Mouse (Mus musculus): ENCODE data around the gene Gm48551.

Gene Gm48551

DNA sequence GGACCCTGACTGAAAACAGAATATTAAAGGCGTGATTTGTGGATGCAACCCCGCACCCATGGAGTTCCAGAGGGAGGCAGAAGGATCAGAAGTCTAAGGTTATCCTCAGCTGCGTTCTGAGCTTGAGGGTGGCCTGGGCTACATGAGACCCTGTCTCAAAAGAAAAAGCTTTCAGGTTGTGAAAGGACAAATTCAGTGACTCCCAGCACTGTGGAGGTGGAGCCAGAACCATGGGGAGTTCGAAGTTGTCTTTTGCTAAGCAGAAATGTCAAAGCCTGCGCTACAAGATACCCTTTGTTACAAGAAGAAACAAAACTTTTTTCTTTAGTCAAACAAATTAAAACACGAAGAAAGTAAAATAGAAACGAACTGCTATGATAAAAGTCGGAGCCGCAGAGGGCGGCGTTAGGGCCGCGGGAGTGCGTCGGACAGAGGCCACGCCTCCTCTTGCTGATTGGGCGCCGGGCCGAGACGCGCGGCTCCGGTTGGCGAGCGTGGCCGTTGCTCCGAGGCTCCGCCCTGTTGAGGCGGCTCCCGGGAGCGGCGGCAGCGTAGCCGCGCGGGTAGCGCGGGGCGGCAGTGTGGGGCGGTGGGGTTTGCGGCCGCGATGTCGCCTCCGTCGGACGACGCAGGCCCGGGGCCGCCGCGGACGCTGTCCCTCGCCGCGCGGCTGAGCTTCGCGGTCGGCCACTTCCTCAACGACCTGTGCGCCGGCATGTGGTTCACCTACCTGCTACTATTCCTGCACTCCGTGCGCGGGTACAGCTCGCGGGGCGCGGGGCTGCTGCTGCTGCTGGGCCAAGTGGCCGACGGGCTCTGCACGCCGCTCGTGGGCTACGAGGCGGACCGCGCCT is 27.0 kb upstream of the Gm48551 start, which contains the start of gene Mfsd12:
Mfsd12 (plus strand) TSS at position 501 of the 854 bp plus-strand sequence.
- peak; percentile 89 to 90 for DNase-seq (ENCODE audit: low spot score in 2 of 2)

DNA sequence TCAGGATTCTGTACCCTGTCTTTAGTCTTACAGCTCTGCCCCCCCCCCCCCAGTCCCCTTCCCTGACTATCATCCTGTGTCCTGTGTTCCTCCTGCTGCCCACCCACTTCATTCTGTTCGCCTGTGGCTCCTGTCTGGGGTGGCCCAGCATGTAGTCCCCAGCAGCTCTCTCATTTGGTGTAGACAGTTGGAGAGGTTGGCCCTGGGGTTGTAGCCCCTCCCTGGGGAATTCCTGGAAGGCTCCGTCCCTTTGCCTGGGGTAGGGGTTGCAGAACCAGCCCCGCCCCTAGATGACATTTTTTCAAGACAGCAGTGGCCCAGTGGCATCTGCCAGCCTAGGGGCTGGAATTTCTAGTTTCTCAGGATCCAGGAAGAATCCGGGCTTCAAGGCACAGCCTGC is 26.1 kb upstream of the Gm48551 start:
- no peak for DNase-seq (ENCODE audit: low spot score in 2 of 2)

DNA sequence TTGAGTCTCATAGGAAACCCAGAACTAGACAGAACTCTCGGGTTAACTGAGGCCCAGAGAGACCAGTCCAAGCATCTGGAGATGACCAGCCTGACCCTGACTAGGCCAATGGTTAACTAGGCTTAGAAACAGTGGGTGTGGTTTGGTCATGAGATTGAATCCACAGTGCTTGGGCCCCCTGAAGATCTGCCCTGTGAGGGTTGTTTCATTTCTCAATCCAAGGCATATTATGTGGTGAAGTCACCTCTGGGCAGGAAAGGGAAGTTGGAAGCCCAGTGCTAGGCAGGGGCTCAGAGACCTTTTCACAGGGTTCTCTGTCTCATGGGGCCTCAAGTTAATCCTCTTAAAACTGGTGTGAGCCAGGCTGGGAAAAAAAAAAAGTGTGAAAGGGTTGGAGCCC is 25.4 kb upstream of the Gm48551 start:
- DNase-seq (ENCODE audit: low spot score in 2 of 2): no peak

DNA sequence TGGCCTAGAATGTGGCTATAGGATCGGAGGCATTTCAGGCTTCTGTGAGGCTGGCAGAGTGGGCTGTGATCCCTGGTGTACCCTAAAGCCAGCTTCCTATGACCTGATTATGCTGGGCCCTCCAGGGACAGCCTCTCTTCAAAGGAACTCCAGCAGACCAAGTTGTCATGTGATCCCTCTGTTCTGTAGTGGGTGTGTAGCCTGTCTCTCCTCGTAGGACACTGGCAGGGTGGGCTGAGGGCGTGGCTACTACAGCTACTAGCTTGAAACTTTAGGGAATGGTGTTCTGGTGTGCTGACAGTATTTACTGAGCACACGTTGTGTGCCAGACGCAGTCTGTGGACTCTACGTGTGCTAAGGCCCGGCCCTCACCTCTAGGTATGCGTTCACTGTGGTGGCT is 23.5 kb upstream of the Gm48551 start:
- no peak for DNase-seq (ENCODE audit: low spot score in 2 of 2)

DNA sequence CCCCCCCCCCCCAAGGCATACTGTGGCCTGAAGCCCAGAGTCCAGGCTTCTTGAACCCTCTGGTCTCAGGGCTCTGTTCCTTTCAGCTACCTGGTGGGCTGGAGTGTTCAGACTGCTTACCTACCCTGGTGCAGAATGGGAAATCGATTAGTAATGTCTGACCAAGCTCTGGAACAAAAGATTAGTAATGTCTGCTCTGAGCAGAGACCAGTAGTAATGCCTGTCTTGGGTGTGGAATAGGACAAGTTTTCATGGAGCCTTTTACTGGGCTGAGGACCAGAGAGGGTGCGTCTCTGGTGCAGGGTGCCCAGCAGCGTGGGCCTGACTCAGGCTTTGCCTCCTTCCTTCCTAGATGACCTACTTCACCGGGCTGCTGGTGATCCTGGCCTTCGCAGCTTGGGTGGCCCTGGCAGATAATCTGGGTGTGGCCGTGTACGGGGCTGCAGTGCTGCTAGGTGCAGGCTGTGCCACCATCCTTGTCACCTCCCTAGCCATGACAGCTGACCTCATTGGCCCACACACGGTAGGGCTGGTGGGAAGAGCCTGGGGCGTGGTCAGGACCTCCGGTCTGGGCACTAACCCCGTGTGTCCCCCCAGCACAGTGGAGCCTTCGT is 21.8 kb upstream of the Gm48551 start:
- no peak for DNase-seq (ENCODE audit: low spot score in 2 of 2)

DNA sequence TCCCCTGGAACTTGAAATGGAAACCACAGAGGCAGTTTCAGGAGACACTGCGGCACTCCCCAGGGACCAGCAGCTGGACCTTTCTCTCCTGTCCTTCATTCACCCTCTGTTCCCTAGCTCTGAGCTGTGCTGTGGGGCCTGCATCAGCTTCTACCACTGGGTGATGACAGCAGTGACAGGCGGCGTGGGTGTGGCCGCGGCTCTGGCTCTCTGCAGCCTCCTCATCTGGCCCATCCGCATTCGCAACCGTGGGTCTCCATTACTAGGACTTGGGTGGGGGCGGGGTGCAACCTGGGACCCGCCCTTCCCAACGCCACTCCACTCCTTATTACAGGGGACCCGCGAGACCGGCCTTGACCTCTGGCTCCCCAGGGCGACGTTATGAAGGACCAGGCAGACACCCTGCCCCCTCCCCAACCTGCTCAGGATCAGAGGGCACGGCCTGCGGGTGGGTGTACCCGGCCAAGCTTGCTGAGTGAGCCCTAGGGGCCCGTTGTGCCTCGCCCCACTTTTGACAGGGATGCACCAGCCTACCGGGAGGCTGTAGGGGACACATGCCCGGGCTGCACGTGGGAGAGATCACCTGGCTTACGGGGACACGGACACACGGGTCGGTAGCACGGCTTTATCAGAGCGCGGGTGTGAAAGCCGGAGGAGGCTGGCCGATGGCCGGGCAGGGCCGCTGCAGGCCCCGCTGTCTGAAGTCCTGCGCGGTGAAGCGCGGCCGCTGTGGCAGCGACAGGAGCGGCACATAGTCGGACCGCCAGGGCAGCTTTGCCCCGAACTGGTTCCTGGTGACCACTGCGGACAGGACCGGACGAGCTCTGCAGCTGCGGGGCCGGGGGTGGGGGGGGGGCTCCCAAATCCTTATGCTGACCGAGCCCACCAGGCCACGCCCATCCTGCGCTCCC is 20.6 kb upstream of the Gm48551 start:
- no peak for DNase-seq (ENCODE audit: low spot score in 2 of 2)

DNA sequence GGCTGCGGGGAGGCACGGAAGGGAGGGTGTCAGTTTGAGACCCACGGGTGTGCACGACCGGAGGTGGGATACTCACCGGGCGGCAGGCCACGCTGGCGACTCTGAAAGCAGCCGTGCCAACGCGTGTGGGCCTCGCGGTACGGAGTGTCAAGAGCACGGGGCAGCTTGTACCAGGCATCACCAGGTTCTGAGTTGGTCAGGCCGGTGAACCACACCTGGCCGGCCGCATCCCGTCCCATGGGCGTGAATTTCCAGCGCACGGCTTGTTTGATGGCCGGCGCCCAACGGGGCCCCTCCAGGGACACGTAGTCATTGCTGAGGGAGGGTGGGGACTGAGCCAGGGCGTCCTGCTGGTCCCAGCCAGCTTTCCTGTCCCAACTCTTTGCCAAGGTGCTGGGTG is 19.6 kb upstream of the Gm48551 start:
- DNase-seq (ENCODE audit: low spot score in 2 of 2): no peak

DNA sequence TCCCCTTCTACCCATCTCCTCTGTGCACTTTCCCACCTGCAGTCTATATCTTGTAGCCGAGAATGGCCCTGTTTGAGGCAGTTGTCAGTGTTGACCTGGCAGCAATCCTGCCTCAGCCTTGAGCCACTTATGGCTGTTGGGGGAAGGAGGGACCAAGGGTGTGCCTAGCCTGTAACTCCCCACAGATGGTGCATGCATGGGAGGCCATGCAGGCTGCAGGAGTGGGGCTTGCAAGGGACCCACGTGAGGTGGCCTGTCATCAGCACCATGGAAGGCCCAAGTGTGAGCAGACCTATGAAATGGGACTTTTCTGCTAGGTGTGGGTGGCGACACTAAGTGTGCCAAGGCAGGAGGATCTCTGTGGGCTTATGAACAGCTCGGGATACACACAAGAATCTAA is 19.2 kb upstream of the Gm48551 start:
- DNase-seq (ENCODE audit: low spot score in 2 of 2): no peak

DNA sequence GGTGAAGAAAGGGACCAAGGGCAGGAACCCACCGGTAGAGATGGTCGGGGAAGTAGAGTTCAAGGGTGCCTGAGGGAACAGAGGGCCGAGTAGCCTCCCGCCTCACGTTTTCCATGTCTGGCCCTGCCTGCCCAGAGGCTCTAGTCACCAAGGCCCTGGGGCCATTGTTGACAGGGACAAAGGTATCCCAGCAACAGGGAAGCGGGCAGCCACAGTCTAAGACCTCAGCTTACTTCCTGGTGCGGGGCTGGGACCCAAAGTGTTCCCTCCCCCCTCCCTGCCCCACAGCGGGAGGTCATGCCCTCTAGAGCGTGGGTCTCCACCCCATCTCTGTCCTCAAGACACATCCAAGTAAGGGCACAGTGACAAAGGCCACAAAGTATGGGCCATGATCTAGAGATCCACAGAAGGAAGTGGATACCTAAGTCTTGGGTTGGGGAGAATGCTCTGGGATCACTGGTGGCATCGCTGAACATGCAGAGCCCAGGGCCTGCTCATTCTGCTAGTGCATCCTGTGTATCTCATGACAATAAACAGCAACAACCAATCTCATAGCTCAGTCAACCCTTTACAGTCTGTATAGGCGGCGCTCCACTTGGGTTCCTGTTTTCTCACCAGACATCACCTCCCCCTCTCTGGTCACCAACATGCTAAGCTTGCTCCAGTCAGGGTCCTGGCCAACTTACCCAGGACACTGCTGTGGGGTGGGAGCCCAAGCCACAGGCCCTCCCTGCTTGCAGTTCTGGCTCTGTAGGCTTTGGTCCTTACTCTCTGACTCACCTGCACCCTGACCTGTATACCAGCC is 18.4 kb upstream of the Gm48551 start, which contains the start of gene 4930404N11Rik:
4930404N11Rik (minus strand) TSS at position 145 of the 805 bp plus-strand sequence.
- no peak for DNase-seq (ENCODE audit: low spot score in 2 of 2)

DNA sequence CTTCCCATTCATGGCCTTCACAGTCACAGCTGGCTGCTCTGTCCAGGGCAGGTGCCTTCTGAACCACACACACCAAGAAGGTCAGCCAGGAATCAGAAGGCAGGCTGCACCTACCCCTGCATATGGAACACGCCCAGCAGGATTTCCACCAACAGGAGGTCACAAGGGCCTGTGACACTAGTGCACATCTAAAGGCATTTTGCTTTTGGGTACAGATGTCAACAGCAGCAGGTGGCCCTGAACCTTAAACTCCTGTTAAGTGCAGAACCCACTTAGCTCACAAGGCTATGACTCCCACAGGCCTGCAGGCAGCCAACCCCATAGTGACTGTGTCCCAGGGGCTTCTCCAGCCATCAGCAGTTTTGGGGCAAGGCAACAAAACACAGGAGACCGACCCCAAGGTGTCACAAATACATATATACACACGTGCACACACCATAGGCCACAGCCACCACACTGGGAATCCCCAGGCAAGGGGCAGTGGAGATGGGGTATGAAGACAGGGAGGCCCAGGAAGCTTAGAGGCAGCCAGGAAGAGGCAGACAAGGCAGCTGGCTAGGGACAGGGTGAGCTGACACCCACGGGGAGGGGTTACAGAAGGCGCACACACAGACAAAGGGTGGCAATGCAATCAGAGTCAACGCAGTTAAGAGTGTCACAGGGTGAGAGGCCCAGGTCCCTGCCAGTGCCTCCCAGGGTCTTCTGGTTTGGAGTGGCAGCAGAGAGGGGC is 17.6 kb upstream of the Gm48551 start:
- DNase-seq (ENCODE audit: low spot score in 2 of 2): no peak

DNA sequence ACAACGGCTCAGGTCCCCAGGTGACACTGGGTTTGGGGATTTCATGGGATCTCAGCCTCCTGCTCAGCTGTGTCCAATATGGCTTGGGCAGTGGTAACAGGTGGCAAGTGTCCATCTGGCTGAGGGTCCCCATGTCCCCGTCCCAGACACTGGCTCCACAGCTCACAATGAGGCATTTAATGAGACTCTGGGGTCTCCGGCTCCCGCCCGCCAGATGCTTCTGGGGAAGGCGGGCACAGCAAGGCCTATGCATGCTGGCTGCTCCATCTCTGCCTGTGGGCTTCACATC is 17.1 kb upstream of the Gm48551 start:
- DNase-seq (ENCODE audit: low spot score in 2 of 2): no peak

DNA sequence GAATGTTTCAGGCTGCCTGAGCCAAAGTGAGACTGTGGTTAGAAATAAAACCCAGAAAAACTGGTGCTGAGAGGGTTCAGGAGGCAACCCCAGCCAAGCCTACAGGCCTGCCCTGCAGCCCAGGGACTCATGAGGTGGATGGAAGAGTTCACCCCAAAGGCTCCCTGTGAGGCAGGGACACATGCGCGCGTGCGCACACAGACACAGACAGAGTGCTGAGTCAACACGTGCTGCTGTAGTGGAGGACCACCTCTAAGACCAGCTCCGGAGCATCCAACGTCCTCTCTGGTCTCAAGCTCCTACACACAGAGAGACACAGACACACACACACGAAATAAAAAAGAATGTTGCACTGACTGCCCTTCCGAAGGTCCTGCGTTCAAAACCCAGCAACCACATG is 8.9 kb upstream of the Gm48551 start:
- no peak for DNase-seq (ENCODE audit: low spot score in 2 of 2)

DNA sequence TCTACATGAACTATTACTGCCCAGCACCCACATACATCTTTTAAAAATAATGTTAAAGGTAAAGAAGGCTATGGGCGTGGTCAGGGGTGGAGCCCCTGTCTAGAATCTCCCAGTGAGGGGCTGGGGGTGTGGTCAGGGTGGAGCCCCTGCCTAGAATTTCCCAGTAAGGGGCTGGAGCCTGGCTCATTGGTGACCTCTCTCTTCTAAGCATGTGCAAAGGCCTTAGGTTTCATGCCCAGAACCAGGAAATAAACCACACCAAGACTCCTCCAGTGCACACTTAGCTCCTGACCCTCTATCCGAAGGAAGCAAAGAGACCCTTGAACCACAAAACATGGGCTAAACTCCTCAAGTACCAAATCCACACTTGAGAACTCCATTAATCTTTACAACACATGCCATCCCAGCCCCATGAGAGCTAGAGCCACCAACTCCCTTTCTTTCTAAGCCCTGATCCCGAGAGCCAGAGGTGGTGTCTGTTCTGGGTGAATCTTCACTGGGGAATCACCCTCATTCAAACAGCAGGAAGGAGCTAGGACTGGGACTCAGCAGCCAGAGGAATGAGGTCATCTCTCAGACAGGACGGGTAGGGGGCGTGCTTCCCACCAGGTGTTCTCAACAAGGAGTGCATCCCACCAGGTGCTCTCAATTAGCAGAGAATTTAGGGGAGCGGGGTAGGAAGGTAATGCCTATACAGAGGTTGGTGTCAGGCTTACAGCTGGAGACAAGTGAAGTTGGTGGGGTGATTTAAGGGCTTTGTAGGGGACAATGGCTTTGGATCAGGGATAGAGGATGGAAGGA is 7.5 kb upstream of the Gm48551 start:
- DNase-seq (ENCODE audit: low spot score in 2 of 2): no peak

DNA sequence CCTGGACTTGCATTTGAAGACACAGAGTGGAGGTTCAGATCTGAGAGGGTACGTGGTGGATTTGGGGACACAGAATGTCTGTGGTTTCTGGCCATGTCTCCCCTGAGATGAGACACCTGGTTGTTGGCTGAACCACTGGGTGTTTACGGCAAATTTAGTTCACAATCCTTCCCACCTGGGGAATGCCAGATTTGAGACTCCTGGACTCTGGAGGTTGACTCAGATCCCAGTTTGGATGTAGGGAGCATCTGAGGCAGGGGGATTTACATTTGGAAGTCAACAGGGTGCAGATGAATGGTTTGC is 7.0 kb upstream of the Gm48551 start:
- no peak for DNase-seq (ENCODE audit: low spot score in 2 of 2)

DNA sequence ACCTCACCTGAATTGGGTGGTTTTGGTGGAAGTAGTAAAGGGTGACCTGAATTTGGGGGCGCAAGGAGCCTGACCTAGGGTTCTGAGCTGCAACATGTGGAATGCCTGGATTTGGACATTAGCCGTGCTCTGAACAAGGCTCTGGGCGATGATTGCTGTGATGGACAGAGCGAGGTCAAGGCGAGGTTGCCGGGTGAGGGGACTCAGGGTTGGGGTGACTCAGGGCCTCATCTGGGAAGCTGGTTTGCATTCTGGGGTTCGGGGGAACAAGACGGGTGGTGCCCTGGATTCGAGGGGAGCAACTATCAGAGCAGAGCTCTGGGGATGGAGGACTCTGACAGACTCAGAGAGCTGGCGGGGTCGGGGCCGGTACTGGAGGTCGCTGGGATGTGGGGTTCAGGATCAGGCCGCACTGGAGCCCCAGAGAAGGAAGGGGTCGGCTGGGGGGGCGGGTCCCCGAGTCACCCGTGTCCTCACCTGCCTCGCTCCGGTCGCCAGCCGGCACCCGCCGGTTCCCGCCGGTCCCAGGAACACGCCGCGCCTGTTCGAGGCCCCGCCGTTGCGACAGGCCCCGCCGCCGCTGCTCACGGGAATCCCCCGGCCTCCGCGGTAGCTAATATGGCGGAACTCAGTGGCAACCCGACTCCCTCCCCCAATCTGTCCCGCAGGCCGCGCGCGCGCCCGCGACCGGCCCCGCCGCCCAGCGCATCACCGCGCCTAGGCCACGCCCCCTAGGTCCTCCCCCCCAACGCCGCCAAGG is 6.3 kb upstream of the Gm48551 start, which contains the start of gene Fzr1:
Fzr1 (minus strand) TSS at position 724 of the 760 bp plus-strand sequence.
- no peak for DNase-seq (ENCODE audit: low spot score in 2 of 2)

DNA sequence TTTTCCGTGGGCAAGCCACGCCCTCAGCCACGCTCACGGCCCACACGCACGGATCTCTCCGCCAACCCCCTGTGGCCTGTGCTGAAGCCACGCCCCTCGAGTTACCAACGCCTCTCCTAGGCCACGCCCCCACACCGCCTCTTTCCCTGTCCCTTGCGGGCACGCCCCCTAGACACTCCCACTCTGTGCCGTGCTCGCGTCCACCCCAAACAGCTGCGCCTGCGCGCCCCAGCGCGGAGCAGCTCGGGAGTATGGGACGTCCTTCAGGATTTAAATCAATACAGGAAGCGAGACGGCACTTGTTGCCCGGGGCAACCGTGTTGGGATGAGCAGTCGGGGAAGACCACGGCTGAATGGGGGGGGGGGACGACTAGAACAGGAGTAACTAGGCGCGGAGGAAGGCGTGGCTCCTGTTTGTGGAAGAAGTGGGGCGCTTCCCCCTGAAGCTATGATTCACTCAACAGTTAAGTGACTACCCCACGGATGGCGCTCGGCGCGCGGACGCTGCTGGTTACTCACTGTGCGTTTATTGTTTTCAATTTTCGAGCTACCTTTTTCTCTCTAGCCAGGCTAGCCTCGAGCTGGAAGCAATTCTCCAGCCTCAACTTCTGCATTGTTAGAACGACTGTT is 5.6 kb upstream of the Gm48551 start:
- DNase-seq (ENCODE audit: low spot score in 2 of 2): peak; percentile 100

DNA sequence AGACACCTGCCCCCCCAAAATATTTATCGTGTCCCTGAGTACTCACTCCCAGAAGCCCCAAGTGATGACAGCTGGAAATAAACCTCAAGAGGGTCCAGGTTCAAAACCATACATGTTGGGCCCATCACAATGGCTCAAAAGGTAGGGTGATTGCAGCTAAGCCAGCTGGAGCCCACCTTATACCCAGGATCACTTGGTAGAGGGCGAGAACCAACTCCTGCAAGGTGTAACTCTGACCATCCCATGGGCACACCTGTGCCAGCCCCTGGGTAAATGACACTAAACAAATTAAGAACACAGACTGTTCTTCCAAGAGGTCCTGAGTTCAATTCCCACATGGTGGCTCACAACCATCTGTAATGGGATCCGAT is 5.1 kb upstream of the Gm48551 start:
- DNase-seq (ENCODE audit: low spot score in 2 of 2): no peak

DNA sequence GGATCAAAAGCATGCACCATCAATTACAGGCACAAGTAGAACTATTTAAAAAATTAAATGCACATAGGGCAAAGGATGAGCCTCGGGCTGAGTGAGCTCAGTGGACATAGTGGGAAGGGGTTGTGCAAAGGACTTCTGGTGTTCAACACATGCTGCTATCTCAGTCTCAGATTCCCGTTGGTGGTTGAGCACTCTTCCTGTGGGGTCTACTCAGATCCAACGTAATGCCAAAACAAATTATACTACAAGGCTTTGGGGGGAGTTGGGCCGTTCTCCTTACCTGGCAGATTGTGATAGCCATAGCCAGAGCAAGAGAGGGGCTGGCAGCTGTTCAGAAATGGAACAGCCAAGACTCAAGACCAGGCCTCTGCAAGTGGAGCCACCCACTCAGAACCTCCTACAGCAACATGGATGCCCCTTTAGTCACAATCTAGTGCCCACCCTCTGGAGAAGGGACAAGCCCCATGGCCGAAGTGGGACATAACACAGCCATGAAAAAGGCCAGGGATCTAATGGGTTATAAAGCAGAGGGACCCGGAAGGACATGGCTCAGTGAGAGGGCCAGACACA is 4.4 kb upstream of the Gm48551 start:
- DNase-seq (ENCODE audit: low spot score in 2 of 2): no peak

DNA sequence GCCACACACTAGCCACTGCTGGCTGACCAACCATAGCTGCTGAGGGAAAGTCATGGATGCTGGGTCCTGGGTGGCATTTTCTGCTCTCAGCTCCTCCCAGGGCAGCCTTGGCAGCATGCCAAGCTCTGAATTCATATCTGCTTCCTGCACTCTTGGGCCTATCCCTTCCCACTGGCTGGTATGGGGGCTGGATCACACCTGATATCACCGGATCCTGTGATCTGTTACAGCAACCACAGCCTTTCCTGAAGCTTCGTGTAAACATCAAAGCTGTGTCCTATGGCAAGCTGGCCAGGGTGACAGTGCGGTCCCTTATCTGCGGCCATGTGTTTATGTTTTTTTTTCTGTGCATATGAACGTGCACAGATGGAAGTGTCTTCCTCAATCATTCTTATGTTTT is 2.2 kb upstream of the Gm48551 start:
- DNase-seq (ENCODE audit: low spot score in 2 of 2): no peak
